Mouse (Mus musculus): ENCODE data around the gene Tmf1.

DNA sequence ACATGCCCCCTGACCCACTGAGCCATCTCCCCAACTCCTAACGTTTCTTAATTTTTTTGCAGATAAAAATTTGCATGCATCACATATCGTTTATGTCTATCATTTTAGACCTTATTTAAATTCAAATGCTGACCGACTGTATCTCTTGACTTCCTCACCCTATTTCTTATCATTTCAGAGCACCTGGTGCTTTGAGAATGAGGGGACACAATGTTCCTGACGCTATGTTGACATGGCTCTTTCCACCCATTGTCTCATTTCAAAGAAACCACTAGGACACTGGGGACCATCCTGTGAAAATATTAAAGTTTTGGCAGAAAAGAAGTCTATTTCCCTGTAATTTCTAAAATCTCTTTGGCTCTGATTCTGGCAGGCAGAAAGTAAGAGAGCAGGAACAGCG, 62.0 kb downstream of the Tmf1 start:
- TF ChIP-seq CTCF (conservative IDR thresholded peaks at IDR 0.05 in 1 of 2, IDR thresholded peaks at IDR 0.05 in 1 of 2; ENCODE audit: low read depth in 2 of 2, low read length in 2 of 2) (no peak), POLR2A (IDR thresholded peaks at IDR 0.05; ENCODE audit: low read depth, low read length) (no peak), HCFC1 (IDR thresholded peaks at IDR 0.05; ENCODE audit: low read depth, low read length) (no peak), NELFE (IDR thresholded peaks at IDR 0.05; ENCODE audit: low read depth, low read length) (no peak), MAZ (IDR thresholded peaks at IDR 0.05; ENCODE audit: low read depth, low read length) (no peak), KAT2A (IDR thresholded peaks at IDR 0.05; ENCODE audit: insufficient replicate concordance, low read length) (no peak), TCF12 (IDR thresholded peaks at IDR 0.05; ENCODE audit: low read depth, low read length) (no peak)

All from CH12.LX (cell line).